Mouse (Mus musculus) cerebellum, adult 11-12 months (tissue): ENCODE measurements around the gene Chst11.

Experiments
- DNase-seq: peaks from one replicate; pipeline ENCODE4 v3.0.0; 2022

Gene Chst11

GRCm38 (mm10) chr10:83149342-83150178, 164.3 kb downstream of the Chst11 start:
- DNase-seq = no peak

- DNase-seq = peak; percentile 62
Observed at GRCm38 (mm10) chr10:83150587-83150986, 165.3 kb downstream of the Chst11 start.

DNA sequence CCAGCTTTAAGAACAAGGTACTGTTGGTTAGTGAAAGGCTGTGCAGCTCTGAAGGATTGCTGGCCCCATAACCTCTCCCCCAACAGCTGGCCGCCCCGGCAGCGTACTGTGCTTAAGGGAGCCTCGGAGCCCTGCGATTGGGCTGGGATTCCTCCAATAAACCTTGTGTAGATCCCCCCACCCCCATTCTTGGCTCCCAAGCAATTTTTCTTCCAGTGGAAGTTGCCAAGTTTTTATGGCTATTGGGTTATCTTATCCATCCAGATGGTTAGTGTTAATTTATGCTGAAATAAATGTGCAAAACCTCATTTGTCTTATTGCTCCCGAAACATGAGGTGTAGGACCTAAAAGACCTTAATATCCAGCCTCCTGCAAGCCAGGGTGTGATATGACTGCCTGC, 166.1 kb downstream of the Chst11 start:
- DNase-seq = no peak

DNA sequence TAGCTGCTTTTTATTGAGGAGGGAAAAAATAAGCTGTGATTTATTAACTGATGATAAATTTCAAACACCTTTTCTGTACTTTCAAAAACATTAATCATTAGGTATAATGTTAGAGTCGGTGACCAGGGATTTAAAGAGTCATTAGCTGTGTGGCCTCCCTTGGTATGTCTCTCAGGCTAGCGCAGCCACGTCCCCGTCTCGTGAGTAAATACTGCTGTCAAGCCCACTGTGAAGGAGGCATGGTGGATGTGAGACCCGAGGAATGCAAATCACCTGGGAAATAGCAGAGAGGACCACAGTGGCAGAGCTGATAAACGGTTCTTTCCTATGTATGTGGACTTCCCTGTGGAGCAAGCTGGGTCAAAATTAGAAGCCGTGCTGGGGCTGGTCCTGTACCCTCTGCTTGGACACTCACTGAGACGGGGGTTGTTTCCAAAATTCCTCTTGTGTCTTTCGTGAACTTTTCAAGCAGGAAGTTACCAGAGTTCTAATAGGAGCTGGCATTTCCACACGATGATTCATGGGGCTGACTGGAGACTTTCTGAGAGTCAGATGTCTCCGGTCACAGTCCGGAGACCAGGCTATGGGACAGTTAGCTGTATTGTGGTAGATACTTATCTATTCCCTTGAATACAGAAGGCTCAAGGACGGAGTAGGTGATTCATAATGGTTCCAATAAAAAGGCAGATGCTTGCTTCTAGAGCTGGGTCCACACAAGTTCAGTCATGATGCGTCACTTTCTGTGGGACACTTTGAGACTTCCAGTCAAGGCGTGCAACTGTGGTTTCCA, 166.8 kb downstream of the Chst11 start:
- no peak for DNase-seq

DNA sequence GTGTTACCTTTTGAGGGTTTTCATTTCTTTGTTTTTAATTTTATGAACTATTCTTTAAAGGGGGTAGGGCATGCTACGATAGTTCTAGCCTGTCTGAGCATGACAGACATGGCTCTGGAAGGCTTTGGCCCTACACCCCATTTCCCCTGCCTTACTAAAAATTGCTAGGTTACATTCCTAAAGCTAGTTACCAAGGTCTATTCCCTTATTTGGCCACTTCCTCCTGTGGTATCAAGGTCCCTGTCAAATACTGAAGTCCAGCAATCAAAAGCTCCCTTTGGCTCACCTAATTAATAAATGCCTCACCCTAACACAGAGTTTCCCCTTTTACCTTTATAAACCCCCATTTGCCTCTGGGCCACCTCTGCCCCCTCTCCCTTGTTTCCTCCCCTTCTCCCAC, 167.4 kb downstream of the Chst11 start:
- DNase-seq = no peak

- DNase-seq = no peak
Observed at GRCm38 (mm10) chr10:83153374-83153773, 168.1 kb downstream of the Chst11 start.

- no peak for DNase-seq
Observed at GRCm38 (mm10) chr10:83153887-83154286, 168.6 kb downstream of the Chst11 start.

DNA sequence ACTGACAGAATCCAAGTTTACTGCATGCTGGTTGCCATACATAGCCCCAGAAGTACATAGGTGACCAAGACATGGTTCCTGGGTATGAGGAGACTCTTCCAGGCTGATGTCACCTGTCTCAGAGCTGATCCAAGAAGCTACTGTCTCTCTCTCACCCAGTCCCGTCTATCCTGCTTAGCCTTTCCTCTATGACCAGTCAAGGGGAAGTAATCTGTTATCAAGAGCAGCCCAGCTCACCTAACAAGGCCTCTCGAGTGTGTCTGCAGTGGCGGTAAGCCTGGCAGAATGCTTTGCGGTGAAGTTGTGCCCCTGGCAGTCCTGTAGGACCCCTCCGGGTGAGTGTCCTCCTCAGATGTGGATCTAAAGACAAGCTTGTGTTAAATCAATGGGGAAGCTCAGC, 172.0 kb downstream of the Chst11 start:
- DNase-seq = no peak

- no peak for DNase-seq
Observed at GRCm38 (mm10) chr10:83158322-83158721, 173.0 kb downstream of the Chst11 start.

- no peak for DNase-seq
Observed at GRCm38 (mm10) chr10:83159229-83159628, 173.9 kb downstream of the Chst11 start.

GRCm38 (mm10) chr10:83161656-83162365, 176.5 kb downstream of the Chst11 start:
- peak; percentile 89 for DNase-seq

GRCm38 (mm10) chr10:83163946-83164345, 178.6 kb downstream of the Chst11 start:
- no peak for DNase-seq

GRCm38 (mm10) chr10:83164901-83165435, 179.7 kb downstream of the Chst11 start:
- no peak for DNase-seq

DNA sequence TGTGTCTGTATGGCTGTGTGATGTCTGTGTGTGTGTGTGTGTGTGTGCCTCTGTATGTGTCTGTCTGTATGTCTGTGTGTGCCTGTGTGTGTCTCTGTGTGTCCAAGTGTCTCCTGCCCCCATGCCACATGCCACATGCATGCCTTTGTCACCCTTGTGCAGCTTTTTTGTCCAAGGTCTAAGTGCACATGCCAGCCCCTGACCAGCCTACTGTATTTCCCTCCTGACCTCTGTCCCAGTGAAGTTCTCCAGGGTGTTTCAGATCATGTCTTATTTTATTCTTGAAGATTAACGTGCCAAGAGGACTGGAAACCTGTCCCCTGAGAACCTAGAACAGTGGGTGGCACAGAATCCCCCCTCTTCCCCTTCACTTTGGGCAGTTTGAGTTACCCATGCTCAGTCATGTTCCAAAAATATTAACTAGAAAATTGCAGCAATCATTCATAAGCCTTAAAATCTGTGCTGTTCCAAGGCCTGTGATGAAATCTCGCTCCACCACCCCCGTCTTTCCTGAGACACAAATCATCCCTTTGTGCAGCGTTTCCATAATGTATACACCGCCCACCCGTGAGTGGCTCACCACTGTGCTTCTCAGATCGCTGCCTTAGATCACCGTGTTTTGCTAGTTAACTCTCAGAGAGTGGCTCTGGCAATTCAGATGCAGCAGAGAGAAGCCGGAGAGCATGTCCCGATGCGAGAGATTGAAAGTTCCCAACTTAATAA, 180.4 kb downstream of the Chst11 start:
- DNase-seq = no peak

DNA sequence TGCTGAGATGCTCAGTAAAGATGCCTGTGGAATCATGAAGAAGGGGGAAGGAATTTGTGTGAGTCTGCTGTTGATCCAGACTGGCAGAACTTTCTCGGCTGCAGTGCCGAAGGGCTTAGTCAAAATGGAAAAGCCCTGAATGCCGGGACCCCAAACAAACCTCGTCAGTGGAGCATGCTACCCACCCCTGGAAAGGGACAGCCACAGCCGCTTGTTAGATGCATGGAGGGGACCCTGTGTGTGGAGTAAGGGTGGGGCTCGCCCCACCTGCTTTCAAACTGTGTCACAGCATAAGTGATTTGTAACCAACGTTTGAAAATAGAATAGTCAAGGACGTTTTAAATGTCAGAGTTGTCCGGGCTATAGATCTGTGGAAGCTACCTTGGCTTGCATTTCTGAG, 181.0 kb downstream of the Chst11 start:
- no peak for DNase-seq

DNA sequence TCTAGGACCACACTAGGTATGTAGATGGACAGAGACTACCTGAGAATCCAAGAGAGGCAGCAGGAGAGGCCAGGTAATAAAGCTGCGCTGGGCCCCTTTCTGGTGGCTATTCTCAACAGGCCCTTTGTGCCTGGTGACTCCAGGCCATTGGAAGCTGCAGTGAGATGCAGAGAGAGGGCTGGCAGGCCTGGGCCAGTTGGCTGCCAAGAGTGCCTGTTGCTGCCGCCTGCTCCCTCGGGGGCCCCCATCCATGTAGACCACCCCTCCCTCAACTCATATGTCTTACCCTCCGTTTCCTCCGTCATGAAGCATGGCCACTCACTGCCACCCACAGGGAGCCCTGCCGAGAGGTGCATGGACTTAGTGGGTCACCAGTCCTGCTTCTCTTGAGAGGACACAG, 182.2 kb downstream of the Chst11 start:
- DNase-seq = no peak

GRCm38 (mm10) chr10:83168303-83169056, 183.2 kb downstream of the Chst11 start:
- no peak for DNase-seq

DNA sequence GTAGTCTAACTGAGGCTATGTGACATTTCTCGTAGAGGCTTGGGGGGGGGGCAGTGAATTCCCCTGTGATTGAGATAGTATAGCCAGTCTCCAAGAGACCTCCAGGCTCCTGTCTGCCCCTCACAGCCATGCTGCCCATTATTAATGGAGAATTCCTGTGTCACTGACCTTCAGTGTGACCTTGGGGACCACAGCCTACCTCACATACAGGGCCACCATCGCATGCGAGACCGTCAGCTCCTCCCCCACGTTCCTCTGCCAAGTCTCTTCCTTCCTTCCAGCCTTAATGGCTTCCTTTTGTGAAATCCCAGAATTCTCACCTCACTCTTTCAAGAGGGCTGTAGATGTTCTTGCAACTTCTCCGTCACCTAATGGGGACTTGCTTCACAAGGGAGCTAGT, 184.3 kb downstream of the Chst11 start:
- DNase-seq = no peak

- DNase-seq = no peak
Observed at GRCm38 (mm10) chr10:83178151-83178550, 192.9 kb downstream of the Chst11 start.

DNA sequence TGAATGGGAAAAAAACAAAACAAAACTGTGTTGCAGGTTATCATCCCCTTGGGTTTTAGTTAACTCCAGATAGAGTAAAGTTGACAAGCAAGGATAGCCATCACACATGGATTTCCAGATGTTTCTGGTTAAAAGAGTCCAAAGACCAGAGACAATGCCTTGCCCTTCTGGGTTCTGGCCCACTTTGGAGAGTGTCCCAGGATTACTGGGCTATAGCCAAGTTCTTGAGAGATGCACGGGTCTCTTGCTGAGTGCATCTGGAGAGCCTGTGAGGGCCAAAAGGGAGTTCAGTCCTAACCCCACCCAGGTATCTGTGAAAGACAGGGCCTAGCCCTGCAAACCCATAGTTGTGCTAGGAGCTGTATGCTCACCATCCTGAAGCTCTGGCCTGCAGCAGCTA, 193.4 kb downstream of the Chst11 start:
- no peak for DNase-seq

GRCm38 (mm10) chr10:83181831-83182572, 196.7 kb downstream of the Chst11 start:
- peak; percentile 63 for DNase-seq
